Mouse (Mus musculus): ENCODE data around the gene BC028528.

- TF ChIP-seq E2F4 (IDR thresholded peaks at IDR 0.05; ENCODE audit: borderline replicate concordance, low read depth, low read length) = no peak
- TF ChIP-seq ETS1 (IDR thresholded peaks at IDR 0.05; ENCODE audit: low read depth, low read length) = no peak
- no peak for TF ChIP-seq MYC (IDR thresholded peaks at IDR 0.05; ENCODE audit: low read depth, low read length)
- no peak for TF ChIP-seq CTCF (IDR thresholded peaks at IDR 0.05 in 2 of 3, conservative IDR thresholded peaks at IDR 0.05 in 1 of 3; ENCODE audit: control insufficient read depth in 1 of 3, insufficient read depth in 1 of 3, low read depth in 2 of 3, low read length in 3 of 3, poor library complexity in 1 of 3, severe bottlenecking in 1 of 3)
- TF ChIP-seq ELF1 (IDR thresholded peaks at IDR 0.05; ENCODE audit: low read depth, low read length) = no peak
- no peak for TF ChIP-seq POLR2AphosphoS5 (IDR thresholded peaks at IDR 0.05; ENCODE audit: borderline replicate concordance, low read depth, low read length)
- TF ChIP-seq POLR2A (IDR thresholded peaks at IDR 0.05; ENCODE audit: control insufficient read depth in 1 of 2, insufficient read depth in 1 of 2, low read depth in 1 of 2, low read length in 2 of 2, poor library complexity in 1 of 2) = no peak
- TF ChIP-seq TAL1 (IDR thresholded peaks at IDR 0.05; ENCODE audit: low read length) = no peak
- no peak for TF ChIP-seq ZC3H11A (IDR thresholded peaks at IDR 0.05; ENCODE audit: low read depth, low read length)
- TF ChIP-seq MAFK (IDR thresholded peaks at IDR 0.05; ENCODE audit: borderline replicate concordance, low read depth, low read length) = no peak
- no peak for TF ChIP-seq NRF1 (IDR thresholded peaks at IDR 0.05; ENCODE audit: insufficient read depth, low read depth, low read length, poor library complexity, severe bottlenecking)
- no peak for TF ChIP-seq JUND (IDR thresholded peaks at IDR 0.05; ENCODE audit: low read depth, low read length)
- TF ChIP-seq HCFC1 (IDR thresholded peaks at IDR 0.05; ENCODE audit: low read depth, low read length) = no peak
- TF ChIP-seq TCF12 (IDR thresholded peaks at IDR 0.05; ENCODE audit: low read depth, low read length) = no peak
These were observed 10.0 kb upstream of the BC028528 start for GRCm38 (mm10) chr3:95901616-95902372.
